In the genomic region with DNA sequence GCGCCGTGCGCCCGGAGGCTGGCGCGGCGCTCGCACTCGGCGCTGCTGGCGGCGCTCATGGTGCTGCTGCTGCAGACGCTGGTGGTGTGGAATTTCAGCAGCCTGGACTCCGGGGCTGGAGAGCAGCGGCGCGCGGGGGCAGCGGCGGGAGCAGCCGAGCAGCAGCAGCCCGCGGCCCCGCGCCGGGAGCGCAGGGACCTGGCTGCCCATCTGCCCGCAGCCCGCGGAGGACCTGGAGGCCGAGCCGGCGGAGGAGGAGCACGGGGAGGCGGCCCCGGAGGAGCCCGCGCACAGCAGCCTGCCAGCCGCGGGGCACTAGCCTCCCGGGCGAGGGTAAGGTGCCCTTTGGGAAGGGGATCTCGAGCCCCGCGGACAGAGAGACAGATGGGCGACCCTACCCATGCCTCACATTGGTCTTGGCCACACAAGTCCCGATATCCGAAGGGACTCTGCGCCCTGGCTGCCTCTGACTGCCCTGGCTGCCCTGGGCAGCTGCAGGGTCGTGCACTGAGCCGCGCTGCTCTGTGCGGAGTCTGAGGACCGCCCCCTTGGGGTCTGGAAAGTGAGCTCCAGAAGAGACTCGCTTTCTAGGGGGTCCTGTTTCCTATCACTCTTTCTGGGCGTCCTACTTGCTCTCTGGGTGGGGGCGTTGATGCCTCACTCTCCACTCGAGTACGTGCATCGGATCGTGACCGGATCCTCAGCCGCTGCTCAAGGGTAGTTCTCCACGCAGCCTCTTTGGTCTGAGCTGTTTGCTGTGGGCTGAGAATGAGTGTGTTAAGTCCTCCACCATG, we compare ENCODE assay signal across 8 mouse cellular contexts. TPM values are rescaled to one million over a fixed set of nuclear protein-coding genes. Genes with fewer than 3 reads are reported as not detected.
DNase-seq lines count a peak whose midpoint lies in the region; ATAC-seq and TF ChIP-seq lines count a peak whose summit lies in the region.

No protein-coding gene starts in this region.

- H3K36me3 ChIP-seq in E14TG2a.4 (ENCODE audit: insufficient read depth, low read length), result no peaks in the 10 kb centered on the region
- H3K36me3 ChIP-seq in midbrain, embryonic 10.5 days, result no peaks in the 10 kb centered on the region
- H3K36me3 ChIP-seq in splenic B cell, adult 2 months (ENCODE audit: control insufficient read depth, insufficient read depth, low read length, poor library complexity, severe bottlenecking), result no peaks in the 10 kb centered on the region

- peak overlapping the region; percentile 91 for H3K4me3 ChIP-seq in E14TG2a.4 (replicated peaks; ENCODE audit: low read length)
- H3K4me3 ChIP-seq in midbrain, embryonic 10.5 days, result peak overlapping the region; percentile 89

- H3K9me3 ChIP-seq in E14TG2a.4 (ENCODE audit: low read length), result no peaks in the 10 kb centered on the region
- no peaks in the 10 kb centered on the region for H3K9me3 ChIP-seq in midbrain, embryonic 10.5 days (replicated peaks)

- peak; percentile 69 for DNase-seq in 3134 (ENCODE audit: extremely low read depth, insufficient read length, low spot score)
- DNase-seq in embryo, embryonic 10 days (ENCODE audit: low spot score), result peak; percentile 77
- DNase-seq in left cerebral cortex, postnatal 4 days, result peak; percentile 45
- DNase-seq in midbrain, embryonic 10.5 days (ENCODE audit: low spot score), result peak; percentile 74
- DNase-seq in splenic B cell, adult 2 months (ENCODE audit: low read depth, low spot score), result peak; percentile 49

- peak; percentile 8; the same call in 1 of the 2 replicates for ATAC-seq in granulocyte monocyte progenitor cell, adult 5-6 weeks (replicated peaks; ENCODE audit: poor library complexity, severe bottlenecking)
- no peak for ATAC-seq in monocyte, adult 5-6 weeks (replicated peaks; ENCODE audit: insufficient number of reproducible peaks, low FRiP score, low TSS enrichment, poor library complexity, severe bottlenecking)

- H3K27me3 ChIP-seq in E14TG2a.4 (ENCODE audit: insufficient read depth, low read length), result peaks cover 37% of the 10 kb centered on the region
- H3K27me3 ChIP-seq in midbrain, embryonic 10.5 days (ENCODE audit: low read depth, poor library complexity, severe bottlenecking), result peaks cover 44% of the 10 kb centered on the region
- no peaks in the 10 kb centered on the region for H3K27me3 ChIP-seq in splenic B cell, adult 2 months (ENCODE audit: control insufficient read depth, insufficient read depth, low read length, poor library complexity, severe bottlenecking)

- intact Hi-C loops in left cerebral cortex, postnatal 4 days (cut with DNase I), result loop anchor here (5.0 to 10.0 kb wide), 5 partner anchors 93 to 721 kb away; no protein-coding TSS in a partner anchor

- TF ChIP-seq CTCF in E14TG2a.4 (conservative IDR thresholded peaks at IDR 0.05; ENCODE audit: low read length), result no peak

- under 1% methylated on average over 60 of the region's 64 CpGs for WGBS in midbrain, embryonic 10.5 days

- H3K27ac ChIP-seq in midbrain, embryonic 10.5 days (replicated peaks), result peak overlapping the region; percentile 92

- H3K4me1 ChIP-seq in E14TG2a.4 (replicated peaks; ENCODE audit: low read depth, low read length), result peaks cover 20% of the 10 kb centered on the region
- H3K4me1 ChIP-seq in midbrain, embryonic 10.5 days, result peaks cover 32% of the 10 kb centered on the region

RNA-seq across cellular contexts. Expression of gene Xylt1, which starts 0.6 kb away (rescaled TPM):
- 21.9 and 26.8 TPM in 2 replicates for total RNA-seq in granulocyte monocyte progenitor cell, adult 5-6 weeks (2014; fragmentation: Nextera tagmentation)
- 16.2 and 20.9 TPM in 2 replicates for total RNA-seq in granulocyte monocyte progenitor cell, adult 5-6 weeks (2017)
- total RNA-seq in left cerebral cortex, postnatal 4 days (2021), result 10 to 100 TPM; 53.5 to 56.6 TPM
- 0.91 and 1.0 TPM in 2 replicates for polyA plus RNA-seq in midbrain, embryonic 10.5 days (2016; fragmentation: Nextera tagmentation; extraction: Ambion mirVana)
- 30.0 to 50.7 TPM (median 43.6 TPM) in 3 replicates for total RNA-seq in monocyte, adult 5-6 weeks (2017)
